Mouse (Mus musculus) bone marrow, adult 2 months (tissue): ENCODE results near the gene Fgd3.

Experiments used
- CTCF ChIP-seq: fragments of 200-500 bp; IDR thresholded peaks from 2 replicates; pipeline ENCODE4 v1.5.1; 2011; ENCODE audit warnings: low read length, control low read depth; ENCODE audit not compliant: control insufficient read depth, insufficient read depth
- POLR2A ChIP-seq: fragments of 200-500 bp; IDR thresholded peaks from 2 replicates; pipeline ENCODE4 v1.6.1; 2011; ENCODE audit warnings: low read depth, mild to moderate bottlenecking, control low read depth, low read length, borderline replicate concordance; ENCODE audit not compliant: control insufficient read depth

DNA sequence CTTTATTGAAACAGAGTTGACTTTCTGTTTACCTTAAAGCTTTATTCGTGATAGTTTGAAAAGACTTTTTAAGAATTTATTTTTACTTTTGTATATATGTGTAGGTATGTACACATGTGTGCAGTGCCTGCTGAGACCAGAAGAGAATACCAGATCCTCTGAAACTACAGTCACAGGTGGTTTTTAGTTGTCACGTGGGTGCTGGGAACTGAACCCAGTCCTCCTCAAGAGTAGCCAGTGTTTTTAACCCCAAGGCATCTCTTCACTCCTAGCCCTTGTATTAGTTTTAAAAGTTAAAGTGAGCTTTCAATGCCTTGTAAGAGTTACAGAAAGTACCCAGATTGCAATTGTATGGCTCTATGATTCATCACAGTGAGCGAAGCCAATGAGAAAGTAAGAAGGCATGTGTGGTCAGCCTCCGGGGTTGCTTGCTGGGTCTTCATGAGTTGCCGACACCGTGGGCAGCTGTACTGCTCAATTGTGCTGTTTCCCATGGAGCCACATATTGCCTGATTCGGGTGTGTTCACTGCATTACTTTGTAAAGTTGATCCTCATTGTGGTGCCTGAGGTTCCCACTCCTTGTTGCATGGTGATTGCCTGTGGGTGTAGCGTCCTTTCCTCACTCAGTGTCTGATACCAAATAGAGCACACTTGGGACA lies 37.4 kb upstream of the Fgd3 start:
- TF ChIP-seq CTCF = no peak
- no peak for TF ChIP-seq POLR2A
